Mouse (Mus musculus) neural tube, embryonic 13.5 days (tissue): ENCODE results near the gene Frs2. TPM values are rescaled to one million over a fixed set of nuclear protein-coding genes. Genes with fewer than 3 reads are reported as not detected.

Source experiments
- ATAC-seq: fragments of 200-750 bp; cut with Nextera tagmentation; 2 replicates; pipeline ENCODE4 v1.8.0; 2017; ENCODE audit warnings: low read depth, mild to moderate bottlenecking, moderate TSS enrichment, moderate library complexity
- H3K27ac ChIP-seq: fragments of 300-500 bp; sonication (generic); replicated peaks from 2 replicates; pipeline ENCODE4 v1.5.1; 2015; ENCODE audit warnings: moderate library complexity, mild to moderate bottlenecking, inconsistent platforms
- H3K27me3 ChIP-seq: fragments of 300-500 bp; sonication (generic); 2 replicates; pipeline ENCODE4 v1.6.1; 2015; ENCODE audit warnings: mild to moderate bottlenecking, inconsistent platforms
- H3K36me3 ChIP-seq: fragments of 300-500 bp; sonication (generic); 2 replicates; pipeline ENCODE4 v1.6.1; 2015; ENCODE audit warnings: mild to moderate bottlenecking, inconsistent platforms
- H3K4me1 ChIP-seq: fragments of 300-500 bp; sonication (generic); replicated peaks from 2 replicates; pipeline ENCODE4 v1.6.1; 2015; ENCODE audit warnings: inconsistent platforms
- H3K4me2 ChIP-seq: fragments of 300-500 bp; sonication (generic); 2 replicates; pipeline ENCODE4 v1.6.1; 2015; ENCODE audit warnings: inconsistent platforms, mild to moderate bottlenecking, moderate library complexity
- H3K4me3 ChIP-seq: fragments of 300-500 bp; sonication (generic); 2 replicates; pipeline ENCODE4 v1.5.1; 2015; ENCODE audit warnings: mild to moderate bottlenecking, inconsistent platforms
- H3K9ac ChIP-seq: fragments of 300-500 bp; sonication (generic); 2 replicates; pipeline ENCODE4 v1.6.1; 2015; ENCODE audit warnings: moderate library complexity, mild to moderate bottlenecking, inconsistent platforms
- H3K9me3 ChIP-seq: fragments of 300-500 bp; sonication (generic); 2 replicates; pipeline ENCODE4 v1.6.1; 2016; ENCODE audit warnings: inconsistent platforms
- WGBS: fragments of 180-500 bp; shearing (Covaris S2); methylation state at CpG from one replicate; pipeline ENCODE4 v1.1.7; 2015; 5-methylcytosine and 5-hydroxymethylcytosine counted together
- polyA plus RNA-seq: library from polyadenylated mRNA; unstranded; fragments of >200 nt; fragmentation: Nextera tagmentation; extraction: Ambion mirVana; gene quantifications from 2 replicates; pipeline ENCODE4 v1.2.1, GENCODE M21; 2015

Frs2 gene
- polyA plus RNA-seq = 20.9 and 27.1 TPM in 2 replicates

- H3K9ac ChIP-seq = peak within 1 kb of the TSS; percentile 97
- peaks cover 70% of the 10 kb centered on the region for H3K4me1 ChIP-seq
- peak; percentile 98 for ATAC-seq
- peak within 1 kb of the TSS; percentile 78 for H3K4me2 ChIP-seq
- H3K27me3 ChIP-seq = no peaks in the 10 kb centered on the region
- H3K27ac ChIP-seq = peak within 1 kb of the TSS; percentile 90
- peak within 1 kb of the TSS; percentile 100 for H3K4me3 ChIP-seq
- under 1% methylated on average over 49 of the region's 57 CpGs for WGBS
- no peaks in the 10 kb centered on the region for H3K36me3 ChIP-seq
- H3K9me3 ChIP-seq = no peaks in the 10 kb centered on the region
Observed at GRCm38 (mm10) chr10:117148361-117149003, at the start of gene Frs2. Gene Frs2 (minus strand): TSS chr10:117148534.

DNA sequence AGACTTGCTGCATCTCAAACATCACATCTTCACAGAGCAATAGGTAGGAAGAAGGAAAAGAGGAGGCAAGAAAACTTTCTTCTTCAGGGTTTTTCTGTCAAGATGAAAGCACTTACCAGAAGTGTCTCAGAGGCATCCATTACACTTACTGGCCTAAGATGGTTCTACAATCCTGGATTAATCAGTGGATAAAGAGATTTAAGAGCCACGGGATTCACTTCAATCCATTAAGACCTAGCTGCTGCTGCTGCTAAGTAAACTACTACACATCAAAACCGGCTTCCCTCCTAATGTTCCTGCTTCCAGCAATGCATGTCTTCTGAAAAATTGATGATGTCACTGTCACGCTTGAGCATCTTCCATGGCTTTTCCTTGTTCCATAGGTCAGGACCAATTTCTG, 48.4 kb upstream of the Frs2 start:
- 78% methylated on average over 3 of the region's 3 CpGs for WGBS
- H3K27me3 ChIP-seq = no peaks in the 10 kb centered on the region
- no peaks in the 10 kb centered on the region for H3K9me3 ChIP-seq
- H3K4me3 ChIP-seq = no peak overlapping the region
- no peak overlapping the region for H3K9ac ChIP-seq
- no peak overlapping the region for H3K27ac ChIP-seq
- no peak for ATAC-seq
- no peaks in the 10 kb centered on the region for H3K4me1 ChIP-seq
- H3K4me2 ChIP-seq = no peak overlapping the region
- no peaks in the 10 kb centered on the region for H3K36me3 ChIP-seq

DNA sequence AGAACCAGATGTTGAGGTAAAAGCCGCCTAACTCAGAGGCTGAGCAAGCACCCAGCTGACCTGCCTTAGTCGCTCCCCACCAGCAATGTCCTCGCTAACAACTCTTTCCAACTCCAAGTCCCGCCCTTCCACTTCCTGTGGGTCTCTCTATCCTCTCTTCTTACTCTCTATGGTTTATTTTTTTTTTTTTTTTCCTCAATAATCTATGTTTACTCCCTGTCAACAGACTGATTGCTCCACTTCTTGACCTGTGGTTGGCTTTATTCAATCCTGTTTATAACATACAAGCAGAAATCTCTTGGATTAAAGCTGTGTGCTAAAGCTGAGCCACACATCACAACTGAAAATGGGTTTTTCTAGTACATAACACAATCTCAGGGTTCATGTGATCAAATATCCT, 47.4 kb upstream of the Frs2 start:
- H3K4me2 ChIP-seq = no peak overlapping the region
- H3K9ac ChIP-seq = no peak overlapping the region
- no peaks in the 10 kb centered on the region for H3K36me3 ChIP-seq
- no peaks in the 10 kb centered on the region for H3K9me3 ChIP-seq
- H3K27me3 ChIP-seq = no peaks in the 10 kb centered on the region
- no peak overlapping the region for H3K27ac ChIP-seq
- WGBS = 94% methylated on average over 4 of the region's 4 CpGs
- no peaks in the 10 kb centered on the region for H3K4me1 ChIP-seq
- no peak for ATAC-seq
- H3K4me3 ChIP-seq = no peak overlapping the region

- Histone ChIP-seq H3K27ac (no peak overlapping the region), H3K4me3 (no peak overlapping the region), H3K4me1 (no peaks in the 10 kb centered on the region), H3K9ac (no peak overlapping the region), H3K9me3 (no peaks in the 10 kb centered on the region), H3K4me2 (no peak overlapping the region), H3K36me3 (no peaks in the 10 kb centered on the region), H3K27me3 (no peaks in the 10 kb centered on the region)
- 93% methylated on average over 12 of the region's 12 CpGs for WGBS
- no peak for ATAC-seq
Observed at GRCm38 (mm10) chr10:117195005-117195404, 46.7 kb upstream of the Frs2 start.

- Histone ChIP-seq H3K9ac (no peak overlapping the region), H3K4me1 (no peaks in the 10 kb centered on the region), H3K9me3 (no peaks in the 10 kb centered on the region), H3K36me3 (no peaks in the 10 kb centered on the region), H3K4me2 (no peak overlapping the region), H3K27ac (no peak overlapping the region), H3K4me3 (no peak overlapping the region), H3K27me3 (no peaks in the 10 kb centered on the region)
- 78% methylated on average over 5 of the region's 5 CpGs for WGBS
- no peak for ATAC-seq
Observed at GRCm38 (mm10) chr10:117193364-117193763, 45.0 kb upstream of the Frs2 start.

DNA sequence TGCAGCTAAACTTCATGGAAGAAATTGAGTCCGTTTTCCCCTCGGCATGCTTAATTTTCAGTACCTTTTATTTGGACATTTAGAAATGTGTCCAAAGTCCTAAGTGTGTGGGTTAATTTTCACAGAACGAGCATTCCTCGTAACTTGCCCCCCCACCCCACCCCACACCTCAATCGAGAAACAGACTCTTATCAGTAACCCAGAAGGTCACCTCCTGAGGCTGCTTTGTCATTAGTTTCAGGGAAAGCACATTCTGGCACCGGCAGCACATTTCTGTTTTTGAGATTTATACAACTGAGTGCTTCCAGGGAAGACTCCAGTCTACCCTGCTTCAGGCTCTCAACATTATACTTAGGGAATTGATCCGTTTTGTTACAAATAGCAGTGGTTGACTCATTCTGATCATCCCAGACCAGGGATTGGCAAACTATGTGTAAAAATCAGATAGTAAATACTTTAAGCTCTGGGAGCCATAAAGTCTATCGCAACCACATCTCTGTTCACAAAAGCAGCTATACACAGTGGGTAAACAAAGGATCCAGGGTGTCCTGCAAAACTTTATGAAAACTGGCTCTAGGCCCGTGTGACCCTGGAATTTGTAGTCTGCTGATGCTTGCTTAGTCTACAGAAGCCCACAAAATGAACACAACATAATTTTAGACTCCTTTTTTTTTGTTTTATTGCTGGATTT, 37.2 kb upstream of the Frs2 start:
- Histone ChIP-seq H3K4me3 (no peak overlapping the region), H3K4me1 (no peaks in the 10 kb centered on the region), H3K4me2 (no peak overlapping the region), H3K36me3 (no peaks in the 10 kb centered on the region), H3K9ac (no peak overlapping the region), H3K27me3 (no peaks in the 10 kb centered on the region), H3K27ac (no peak overlapping the region), H3K9me3 (no peaks in the 10 kb centered on the region)
- 75% methylated on average over 9 of the region's 9 CpGs for WGBS
- no peak for ATAC-seq

DNA sequence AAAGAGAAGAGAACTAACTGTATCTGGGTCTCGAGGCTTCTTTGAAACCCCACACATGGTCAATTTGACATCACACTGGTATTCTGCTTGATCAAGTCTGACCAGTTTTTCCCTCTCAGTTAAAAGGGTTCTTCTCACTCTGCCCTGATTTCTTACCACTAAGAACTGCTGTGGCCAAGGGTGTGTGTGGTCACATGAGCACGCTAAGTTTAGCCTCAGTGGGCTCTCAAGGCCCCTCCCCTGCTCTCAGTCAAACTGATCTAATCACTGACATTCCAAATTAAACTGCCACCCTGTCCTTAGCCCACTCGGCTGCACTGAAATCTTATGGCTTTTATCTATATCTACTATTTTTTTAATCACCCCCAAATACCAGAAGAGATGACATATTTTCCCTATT, 32.8 kb upstream of the Frs2 start:
- Histone ChIP-seq H3K4me1 (no peaks in the 10 kb centered on the region), H3K27me3 (no peaks in the 10 kb centered on the region), H3K9me3 (no peaks in the 10 kb centered on the region), H3K4me2 (no peak overlapping the region), H3K36me3 (no peaks in the 10 kb centered on the region), H3K27ac (no peak overlapping the region), H3K9ac (no peak overlapping the region), H3K4me3 (no peak overlapping the region)
- WGBS = 60% methylated on average over 3 of the region's 3 CpGs
- no peak for ATAC-seq

GRCm38 (mm10) chr10:117174645-117175044, 26.3 kb upstream of the Frs2 start:
- H3K4me1 ChIP-seq = no peaks in the 10 kb centered on the region
- H3K4me3 ChIP-seq = no peak overlapping the region
- H3K27ac ChIP-seq = no peak overlapping the region
- no peak for ATAC-seq
- H3K9ac ChIP-seq = no peak overlapping the region
- H3K27me3 ChIP-seq = no peaks in the 10 kb centered on the region
- H3K36me3 ChIP-seq = no peaks in the 10 kb centered on the region
- no peak overlapping the region for H3K4me2 ChIP-seq
- 77% methylated on average over 12 of the region's 12 CpGs for WGBS
- no peaks in the 10 kb centered on the region for H3K9me3 ChIP-seq

DNA sequence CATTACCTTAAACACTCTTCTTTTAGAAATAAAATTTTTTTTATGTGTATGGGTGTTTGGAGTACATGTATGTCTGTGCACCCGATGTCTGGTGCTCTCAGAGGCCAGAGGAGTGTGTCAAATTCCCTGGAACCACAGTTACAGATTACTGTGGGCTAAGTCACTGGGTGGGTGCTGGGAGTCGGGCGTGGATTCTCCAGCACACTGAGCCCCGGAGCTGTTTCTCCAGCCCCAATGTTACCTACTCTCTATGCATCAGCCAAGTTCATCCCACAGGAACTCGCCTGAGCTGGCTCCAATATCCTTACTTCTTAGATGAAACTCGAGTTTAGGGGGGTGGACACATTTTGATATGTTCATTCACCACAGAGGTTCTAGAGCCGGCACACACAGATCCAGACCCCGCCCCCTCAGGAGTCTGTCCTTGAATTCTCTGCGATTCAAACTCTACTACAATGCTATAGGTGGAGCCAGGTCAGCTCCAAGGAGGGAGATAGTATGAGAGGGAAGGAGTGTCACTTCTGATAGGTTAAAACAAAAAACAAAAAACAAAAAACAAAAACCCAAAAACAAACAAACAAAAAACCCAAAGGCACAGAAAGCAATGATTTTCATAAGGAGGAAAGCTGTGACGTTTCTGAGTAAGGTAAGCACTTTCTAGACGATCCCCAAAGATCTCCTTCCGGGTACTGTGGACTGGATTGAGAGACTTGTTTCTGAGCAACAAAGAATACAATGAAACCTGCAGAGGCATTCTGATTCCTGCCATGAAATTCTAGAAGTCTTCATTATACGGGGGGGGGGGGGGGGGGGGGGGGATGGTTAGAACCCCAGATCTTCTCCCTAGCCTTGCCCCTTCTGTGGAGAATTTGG, 25.5 kb upstream of the Frs2 start:
- Histone ChIP-seq H3K9ac (no peak overlapping the region), H3K4me3 (no peak overlapping the region), H3K27ac (no peak overlapping the region), H3K4me2 (no peak overlapping the region), H3K4me1 (no peaks in the 10 kb centered on the region), H3K36me3 (no peaks in the 10 kb centered on the region), H3K27me3 (no peaks in the 10 kb centered on the region), H3K9me3 (no peaks in the 10 kb centered on the region)
- WGBS = 48% methylated on average over 12 of the region's 13 CpGs
- ATAC-seq = no peak

GRCm38 (mm10) chr10:117173111-117173510, 24.8 kb upstream of the Frs2 start:
- Histone ChIP-seq H3K4me1 (no peaks in the 10 kb centered on the region), H3K27me3 (no peaks in the 10 kb centered on the region), H3K27ac (no peak overlapping the region), H3K36me3 (no peaks in the 10 kb centered on the region), H3K4me3 (no peak overlapping the region), H3K9ac (no peak overlapping the region), H3K9me3 (no peaks in the 10 kb centered on the region), H3K4me2 (no peak overlapping the region)
- ATAC-seq = no peak
- WGBS = 93% methylated on average over 1 of the region's 1 CpGs

- Histone ChIP-seq H3K4me3 (no peak overlapping the region), H3K4me2 (no peak overlapping the region), H3K27ac (no peak overlapping the region), H3K27me3 (no peaks in the 10 kb centered on the region), H3K9me3 (no peaks in the 10 kb centered on the region), H3K9ac (no peak overlapping the region), H3K36me3 (no peaks in the 10 kb centered on the region), H3K4me1 (no peaks in the 10 kb centered on the region)
- 44% methylated on average over 3 of the region's 3 CpGs for WGBS
- ATAC-seq = no peak
Observed at GRCm38 (mm10) chr10:117172069-117172468, 23.7 kb upstream of the Frs2 start.

DNA sequence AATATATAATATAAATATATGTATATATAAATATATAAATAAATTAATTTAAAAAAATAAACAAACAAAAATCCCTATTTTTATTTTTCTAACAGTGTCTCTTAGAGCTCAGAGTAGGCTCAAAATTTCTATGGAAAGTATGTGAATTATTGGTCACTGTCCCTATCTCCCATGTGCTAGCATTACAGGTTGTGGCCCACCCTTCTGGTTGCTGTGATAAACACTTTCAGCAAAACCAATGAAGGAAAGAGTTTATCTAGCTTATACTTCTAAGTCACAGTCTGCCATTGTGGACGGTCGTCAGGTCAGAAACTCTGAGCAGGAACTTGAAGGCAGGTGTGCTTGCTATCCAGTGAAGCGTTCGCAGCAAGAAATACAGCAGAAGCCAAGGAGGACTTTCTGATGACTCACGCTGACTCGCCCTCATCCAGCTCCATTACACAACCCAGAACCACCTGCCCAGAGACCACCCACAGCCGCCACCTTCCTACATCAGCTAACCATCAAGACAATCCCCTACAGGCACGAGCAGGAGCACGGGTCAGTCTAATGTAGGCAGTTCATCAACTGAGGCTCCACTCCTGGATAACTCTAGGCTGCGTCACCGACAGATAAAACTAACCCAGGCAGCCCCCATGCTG, 18.6 kb upstream of the Frs2 start:
- Histone ChIP-seq H3K4me3 (no peak overlapping the region), H3K9me3 (no peaks in the 10 kb centered on the region), H3K9ac (no peak overlapping the region), H3K27ac (no peak overlapping the region), H3K4me1 (0 out of 2 replicates have a peak, but pooled peaks cover 5% of the 10 kb centered on the region), H3K36me3 (no peaks in the 10 kb centered on the region), H3K27me3 (no peaks in the 10 kb centered on the region), H3K4me2 (no peak overlapping the region)
- 77% methylated on average over 11 of the region's 11 CpGs for WGBS
- no peak for ATAC-seq
